Mouse (Mus musculus) C2C12 (cell line): Measurements from ENCODE around the gene Nadk.

Experiments
- CEBPB ChIP-seq: IDR thresholded peaks from one replicate; pipeline ENCODE4 v1.6.1; 2011; ENCODE audit warnings: low read depth, mild to moderate bottlenecking, control low read depth, moderate library complexity
- MAX ChIP-seq: IDR thresholded peaks from one replicate; pipeline ENCODE4 v1.6.1; 2011; ENCODE audit warnings: mild to moderate bottlenecking, control low read depth
- USF1 ChIP-seq: IDR thresholded peaks from one replicate; pipeline ENCODE4 v1.6.1; 2011; ENCODE audit warnings: low read depth, mild to moderate bottlenecking, control low read depth, moderate library complexity

GRCm38 (mm10) chr4:155549993-155550392 is 12.2 kb upstream of the Nadk start:
- TF ChIP-seq CEBPB (no peak), USF1 (no peak), MAX (no peak)
